Mouse (Mus musculus): ENCODE measurements around the gene Trib3.

Trib3 gene

DNA sequence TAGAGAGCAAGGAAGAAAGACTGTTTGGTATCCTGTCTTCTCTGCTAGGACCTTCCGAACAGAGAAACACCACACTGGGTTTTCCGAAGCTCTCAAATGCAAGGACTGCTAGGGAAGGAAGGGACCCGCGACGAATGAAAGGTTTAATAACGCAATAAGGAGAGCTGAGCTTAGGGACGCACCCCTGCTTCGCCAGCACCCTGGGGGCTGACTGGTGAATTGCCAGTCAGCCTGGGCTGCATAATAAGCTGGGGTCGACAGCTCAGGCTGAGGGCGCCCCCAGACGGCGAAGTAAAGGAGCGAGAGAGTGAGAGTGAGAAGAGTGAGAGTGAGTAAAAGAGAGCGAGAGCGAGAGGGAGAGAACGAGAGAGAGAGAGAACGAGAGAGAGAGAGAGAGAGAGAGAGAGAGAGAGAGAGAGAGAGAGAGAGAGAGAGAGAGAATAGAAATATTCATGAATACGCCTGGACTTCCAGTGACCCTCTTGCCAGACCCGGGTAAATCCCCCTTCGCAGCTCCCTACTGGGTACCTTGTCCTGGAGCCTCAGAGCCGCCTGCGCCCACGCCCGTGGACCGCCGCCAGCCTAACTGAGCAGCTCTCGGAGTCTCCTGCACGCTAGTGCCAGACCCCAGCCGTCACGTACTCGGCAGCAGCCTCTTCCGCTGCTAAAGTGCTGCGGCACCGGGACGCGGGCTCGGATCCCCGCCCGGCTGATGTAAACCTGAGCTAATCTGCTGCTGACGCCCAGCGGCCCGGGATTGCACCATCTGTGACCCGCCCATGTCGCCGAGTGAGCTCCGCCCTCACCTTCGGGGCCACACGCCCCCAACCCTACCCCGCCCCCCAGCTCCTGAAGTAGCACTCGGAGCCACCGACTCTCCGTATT is at the start of gene Trib3:
TSS of gene Trib3 (minus strand) at position 704 of the 885 bp plus-strand sequence.
- peak; percentile 91 for DNase-seq (ENCODE audit: low spot score)

GRCm38 (mm10) chr2:152393225-152394017 is 49.6 kb upstream of the Trib3 start:
- no peak for DNase-seq (ENCODE audit: low spot score)

- peak; percentile 45 for DNase-seq (ENCODE audit: low spot score)
Measured at GRCm38 (mm10) chr2:152392786-152393185, 49.0 kb upstream of the Trib3 start.

- no peak for DNase-seq (ENCODE audit: low spot score)
Measured at GRCm38 (mm10) chr2:152384191-152384590, 40.4 kb upstream of the Trib3 start.

GRCm38 (mm10) chr2:152376345-152376741 is 32.5 kb upstream of the Trib3 start, which contains the start of gene Nrsn2:
Gene Nrsn2 (minus strand): TSS chr2:152376638.
- no peak for DNase-seq (ENCODE audit: low spot score)

DNA sequence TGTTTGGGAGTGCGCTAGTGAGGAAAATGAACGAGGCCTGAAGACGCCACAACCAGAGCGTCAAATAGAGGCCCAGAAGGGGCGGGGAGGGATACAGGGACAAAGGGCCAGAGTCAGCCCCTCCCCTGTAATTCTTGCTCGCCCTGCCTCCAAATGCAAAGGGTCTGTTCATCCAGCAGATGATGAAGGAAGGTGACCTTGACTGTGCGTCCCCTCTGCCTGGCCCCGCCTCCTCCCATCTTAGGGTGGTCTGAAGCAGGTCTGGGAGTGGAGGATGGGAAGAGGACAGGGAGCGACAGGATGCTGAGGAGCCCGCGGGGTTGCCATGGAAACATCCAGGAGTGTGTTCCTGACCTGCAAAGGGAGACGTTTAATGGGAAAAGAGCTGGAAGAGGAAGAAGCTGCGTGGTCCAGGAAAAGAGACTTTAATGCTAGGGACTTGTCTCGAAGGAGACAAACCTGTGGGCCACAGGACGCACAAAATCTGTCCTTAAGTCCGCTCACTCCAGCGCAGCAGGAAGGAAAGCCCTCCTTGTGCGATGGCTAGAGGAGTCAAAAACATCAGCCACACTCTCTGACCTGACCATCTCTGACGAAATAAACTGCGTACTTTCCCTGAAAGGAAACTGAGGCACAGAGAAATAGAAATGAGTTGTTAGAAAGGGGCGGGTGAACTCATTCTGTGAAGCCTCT is 32.0 kb upstream of the Trib3 start:
- no peak for DNase-seq (ENCODE audit: low spot score)

GRCm38 (mm10) chr2:152373547-152373946 is 29.7 kb upstream of the Trib3 start:
- no peak for DNase-seq (ENCODE audit: low spot score)

- no peak for DNase-seq (ENCODE audit: low spot score)
Measured at GRCm38 (mm10) chr2:152372661-152373060, 28.8 kb upstream of the Trib3 start.

GRCm38 (mm10) chr2:152372104-152372503 is 28.3 kb upstream of the Trib3 start:
- DNase-seq (ENCODE audit: low spot score): peak; percentile 75

GRCm38 (mm10) chr2:152368532-152369140 is 24.8 kb upstream of the Trib3 start:
- peak; percentile 70 for DNase-seq (ENCODE audit: low spot score)

- DNase-seq (ENCODE audit: low spot score): no peak
Measured at GRCm38 (mm10) chr2:152367917-152368316, 24.1 kb upstream of the Trib3 start.

GRCm38 (mm10) chr2:152363245-152364147 is 19.7 kb upstream of the Trib3 start:
- peak; percentile 67 for DNase-seq (ENCODE audit: low spot score)

DNA sequence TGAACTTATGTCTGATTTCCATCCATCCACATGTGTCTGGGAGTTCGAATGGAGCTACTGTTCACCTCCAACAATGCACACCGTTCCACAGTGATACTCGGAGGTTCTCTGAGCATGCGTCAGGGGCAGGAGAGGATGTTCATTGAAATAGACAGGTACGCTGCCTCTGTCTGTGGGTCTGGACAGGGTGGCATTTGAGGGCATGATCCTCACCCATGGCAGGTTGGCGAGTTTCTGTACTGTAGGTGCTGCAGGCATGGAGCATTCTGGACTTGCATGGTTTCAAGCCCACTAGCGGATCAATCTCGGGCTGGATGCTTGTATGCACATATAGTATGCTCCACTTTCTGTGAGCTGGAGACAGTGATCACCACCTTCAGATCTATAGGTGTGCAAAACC is 17.4 kb upstream of the Trib3 start:
- DNase-seq (ENCODE audit: low spot score): no peak

DNA sequence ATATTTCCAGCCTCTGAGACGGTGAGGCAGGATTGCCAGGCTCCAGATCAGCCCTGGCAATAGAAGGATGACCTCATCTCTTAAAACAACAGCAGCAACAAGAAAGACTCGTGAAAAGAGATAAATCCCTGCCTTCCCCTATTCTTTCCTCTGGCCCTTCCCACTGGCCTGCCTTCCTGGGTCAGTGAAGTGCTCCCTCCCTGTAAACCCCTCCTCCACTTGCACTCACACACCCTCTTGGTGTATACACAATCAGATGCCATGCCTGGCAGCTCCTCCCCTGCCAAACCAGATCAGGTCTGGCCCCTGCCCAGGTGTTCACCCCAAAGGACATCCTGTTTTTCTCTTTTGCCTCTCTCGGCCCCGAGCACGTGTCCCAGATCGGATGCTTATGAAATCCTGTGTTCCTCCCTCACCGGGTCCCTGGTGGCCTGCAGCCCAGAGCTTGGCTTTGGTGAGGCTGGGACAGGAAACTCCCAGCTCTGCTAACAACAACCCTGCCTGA is 16.5 kb upstream of the Trib3 start:
- DNase-seq (ENCODE audit: low spot score): peak; percentile 75

DNA sequence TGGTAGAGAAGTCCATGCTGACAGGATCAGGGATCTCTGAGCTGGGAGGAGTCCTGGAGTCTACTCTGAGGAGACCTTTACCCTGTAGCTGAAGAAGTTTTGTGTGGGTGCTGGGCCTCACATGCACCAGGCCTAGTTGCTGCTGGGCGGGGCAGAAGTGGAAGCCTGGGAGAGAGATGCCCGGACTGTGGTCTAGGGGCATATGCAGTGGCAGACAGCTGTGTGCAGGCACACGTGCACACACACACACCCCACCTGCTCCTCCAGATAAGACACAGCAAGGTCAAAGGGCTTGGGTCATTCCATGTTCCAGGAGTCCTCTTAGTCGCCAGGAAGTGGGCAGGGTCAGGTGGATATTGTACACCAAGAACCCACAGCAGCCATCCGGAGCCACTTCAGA is 15.8 kb upstream of the Trib3 start:
- DNase-seq (ENCODE audit: low spot score): no peak

GRCm38 (mm10) chr2:152358977-152359376 is 15.1 kb upstream of the Trib3 start:
- DNase-seq (ENCODE audit: low spot score): peak; percentile 29

GRCm38 (mm10) chr2:152357254-152357653 is 13.4 kb upstream of the Trib3 start:
- DNase-seq (ENCODE audit: low spot score): no peak

- no peak for DNase-seq (ENCODE audit: low spot score)
Measured at GRCm38 (mm10) chr2:152349842-152350540, 6.2 kb upstream of the Trib3 start.

- no peak for DNase-seq (ENCODE audit: low spot score)
Measured at GRCm38 (mm10) chr2:152349205-152349604, 5.4 kb upstream of the Trib3 start.

DNA sequence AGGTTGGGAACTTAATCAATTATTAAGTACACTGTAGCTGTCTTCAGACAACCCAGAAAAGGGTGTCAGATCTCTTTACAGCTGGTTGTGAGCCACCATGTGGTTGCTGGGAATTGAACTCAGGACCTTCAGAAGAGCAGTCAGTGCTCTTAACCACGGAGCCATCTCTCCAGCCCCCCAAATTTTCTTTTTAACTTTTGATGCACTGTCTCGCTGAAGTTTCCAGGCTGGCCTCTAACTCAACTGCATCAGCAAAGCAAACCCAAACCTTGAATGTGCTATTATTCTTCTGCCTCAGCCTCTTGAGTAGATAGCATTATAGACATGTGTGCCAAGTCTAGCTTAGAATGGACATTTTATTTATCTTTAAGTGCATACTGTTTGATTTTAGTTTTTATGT is 3.9 kb upstream of the Trib3 start:
- no peak for DNase-seq (ENCODE audit: low spot score)

Measured in T-cell, adult 2 months (primary cell).